Mouse (Mus musculus): ENCODE results near the gene Iqcm. TPM values are rescaled to one million over a fixed set of nuclear protein-coding genes. Genes with fewer than 3 reads are reported as not detected.

Gene Iqcm
- polyA plus RNA-seq, 1 experiment from 2014 or later: not detected

DNA sequence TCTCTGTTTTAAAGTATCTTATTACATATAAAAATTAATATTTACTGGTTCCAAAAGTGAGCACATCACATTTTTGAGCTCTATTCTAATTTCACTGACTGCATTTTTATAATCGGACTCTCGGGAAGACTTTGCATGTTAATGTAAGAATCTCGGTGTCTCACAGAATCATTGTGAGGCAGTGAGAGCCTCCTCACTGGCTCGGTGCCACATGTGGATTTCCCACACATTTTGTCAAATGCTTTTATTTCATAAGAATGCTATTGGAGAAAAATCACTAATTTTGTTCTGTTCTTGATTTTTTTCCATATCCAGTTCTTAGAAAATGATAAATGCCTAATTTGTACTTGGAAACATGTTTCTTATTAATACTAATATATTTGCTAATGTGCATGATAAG, 570.0 kb downstream of the Iqcm start:
- Histone ChIP-seq H3K27ac (ENCODE audit: low read length) (no peak overlapping the region), H3K4me3 (ENCODE audit: low read length) (no peak overlapping the region), H3K4me2 (ENCODE audit: low read depth, low read length) (no peak overlapping the region), H3K36me3 (ENCODE audit: control insufficient read depth, insufficient read depth) (no peaks in the 10 kb centered on the region), H3K27me3 (ENCODE audit: control insufficient read depth, insufficient read depth, low read length) (no peaks in the 10 kb centered on the region), H3K9ac (ENCODE audit: low read length) (no peak overlapping the region), H3K4me1 (ENCODE audit: control insufficient read depth, insufficient read depth, low read length) (no peaks in the 10 kb centered on the region), H3K9me3 (replicated peaks; ENCODE audit: control insufficient read depth, low read length) (no peaks in the 10 kb centered on the region; the same call in 1 of the 2 replicates)
- WGBS: 77% methylated on average over 4 of the region's 4 CpGs
- ATAC-seq (replicated peaks; ENCODE audit: extremely low read depth, insufficient read depth, low FRiP score): no peak

Other genes starting within 250 kb of the Iqcm start
- 0.42 and 0.54 TPM in 2 replicates for gene Rasd2, start 234.8 kb upstream of the Iqcm start, polyA plus RNA-seq (2015; fragmentation: Nextera tagmentation; extraction: Ambion mirVana)
- gene Gm10358, start 42.1 kb upstream of the Iqcm start, polyA plus RNA-seq (2015; fragmentation: Nextera tagmentation; extraction: Ambion mirVana): 0.44 and 1.7 TPM in 2 replicates

Data from heart, embryonic 16.5 days (tissue).